Mouse (Mus musculus) left cerebral cortex, adult 11 months (tissue): Measurements from ENCODE around the gene Extl2.

ENCODE experiments used
- DNase-seq: peaks from one replicate; pipeline ENCODE4 v3.0.0; 2022; ENCODE audit warnings: low spot score

Gene Extl2

GRCm38 (mm10) chr3:116007941-116008440 is 729 bp downstream of the Extl2 start:
- DNase-seq: peak; percentile 79

- DNase-seq: no peak
Measured at GRCm38 (mm10) chr3:116009622-116010344, 2.5 kb downstream of the Extl2 start.

- DNase-seq: no peak
Measured at GRCm38 (mm10) chr3:116014901-116015300, 7.6 kb downstream of the Extl2 start.

- DNase-seq: no peak
Measured at GRCm38 (mm10) chr3:116016116-116016515, 8.9 kb downstream of the Extl2 start.

GRCm38 (mm10) chr3:116018606-116019005 is 11.3 kb downstream of the Extl2 start:
- no peak for DNase-seq

- DNase-seq: no peak
Measured at GRCm38 (mm10) chr3:116019136-116019535, 11.9 kb downstream of the Extl2 start.

GRCm38 (mm10) chr3:116024236-116024635 is 17.0 kb downstream of the Extl2 start:
- no peak for DNase-seq

- no peak for DNase-seq
Measured at GRCm38 (mm10) chr3:116024669-116025068, 17.4 kb downstream of the Extl2 start.

GRCm38 (mm10) chr3:116025701-116026100 is 18.4 kb downstream of the Extl2 start:
- no peak for DNase-seq

- no peak for DNase-seq
Measured at GRCm38 (mm10) chr3:116026996-116027395, 19.7 kb downstream of the Extl2 start.

- DNase-seq: no peak
Measured at GRCm38 (mm10) chr3:116030152-116030788, 23.0 kb downstream of the Extl2 start.

- DNase-seq: no peak
Measured at GRCm38 (mm10) chr3:116033218-116033870, 26.1 kb downstream of the Extl2 start.

GRCm38 (mm10) chr3:116033871-116034222 is 26.6 kb downstream of the Extl2 start:
- DNase-seq: no peak

GRCm38 (mm10) chr3:116040776-116041175 is 33.5 kb downstream of the Extl2 start:
- DNase-seq: no peak

- no peak for DNase-seq
Measured at GRCm38 (mm10) chr3:116046000-116046399, 38.7 kb downstream of the Extl2 start.

GRCm38 (mm10) chr3:116047034-116047433 is 39.8 kb downstream of the Extl2 start:
- DNase-seq: no peak

- no peak for DNase-seq
Measured at GRCm38 (mm10) chr3:116057078-116057477, 49.8 kb downstream of the Extl2 start.

GRCm38 (mm10) chr3:116060320-116060719 is 53.1 kb downstream of the Extl2 start:
- no peak for DNase-seq

- DNase-seq: no peak
Measured at GRCm38 (mm10) chr3:116062141-116062540, 54.9 kb downstream of the Extl2 start.

- DNase-seq: no peak
Measured at GRCm38 (mm10) chr3:116072584-116072983, 65.3 kb downstream of the Extl2 start.

GRCm38 (mm10) chr3:116076739-116077138 is 69.5 kb downstream of the Extl2 start:
- DNase-seq: no peak

- no peak for DNase-seq
Measured at GRCm38 (mm10) chr3:116078490-116078889, 71.2 kb downstream of the Extl2 start.
